Comparison of ENCODE assay signal across 16 mouse cellular contexts in genomic region chr15:12222564-12223302, GRCm38 (mm10). TPM values are rescaled to one million over a fixed set of nuclear protein-coding genes. Genes with fewer than 3 reads are reported as not detected.
A peak's percentile ranks its signal among the peaks of the same experiment; 100 is the strongest.
DNase-seq lines count a peak whose midpoint lies in the region; ATAC-seq lines count a peak whose summit lies in the region.
"Had no signal": no experiment of that assay in that cellular context is flagged by ENCODE, and none has a peak within 500 bp of the region (broad histone marks: within the 10 kb centered on the region; RNA-seq: fewer than 3 reads in every experiment).

No protein-coding gene starts in this region.

- H3K27me3 ChIP-seq in midbrain, embryonic 13.5 days: no peaks in the 10 kb centered on the region
- H3K27me3 ChIP-seq: megakaryocyte, embryonic 14.5 days had no signal

- no peak overlapping the region for H3K4me3 ChIP-seq in midbrain, embryonic 13.5 days (replicated peaks)
- H3K4me3 ChIP-seq: limb, embryonic 10.5 days had no signal

- no peak overlapping the region for H3K4me2 ChIP-seq in midbrain, embryonic 13.5 days (replicated peaks)

- peaks cover 39% of the 10 kb centered on the region for H3K4me1 ChIP-seq in midbrain, embryonic 13.5 days (replicated peaks)

- 14% methylated on average over 8 of the region's 8 CpGs for WGBS in midbrain, embryonic 13.5 days

- DNase-seq in heart, adult 11 months: peak; percentile 86
- no peak for DNase-seq in heart, adult 8-10 months (ENCODE audit: low spot score)
- DNase-seq in thymus, postnatal 14 days: peak; percentile 37
- DNase-seq in thymus, postnatal 36 days: no peak
- DNase-seq in urinary bladder, postnatal 4 days (ENCODE audit: low spot score in 2 of 2): no peak
- no peak for DNase-seq in kidney, adult 18-20 months
- no peak for DNase-seq in urinary bladder, postnatal 25 days (ENCODE audit: low spot score)
- DNase-seq: cerebellum, adult 8-10 months; gastrocnemius, postnatal 25 days; heart, postnatal 36 days; layer of hippocampus, adult 9-11 months; liver, postnatal 0 days had no signal

- H3K9ac ChIP-seq in midbrain, embryonic 13.5 days (replicated peaks): no peak overlapping the region
- H3K9ac ChIP-seq: liver, postnatal 0 days had no signal

- H3K36me3 ChIP-seq in midbrain, embryonic 13.5 days: no peaks in the 10 kb centered on the region
- H3K36me3 ChIP-seq: limb, embryonic 10.5 days had no signal

- peak; percentile 59; the same call in 1 of the 2 replicates for ATAC-seq in midbrain, embryonic 13.5 days
- ATAC-seq: liver, postnatal 0 days had no signal

- peak overlapping the region; percentile 5; the same call in 1 of the 2 replicates for H3K27ac ChIP-seq in midbrain, embryonic 13.5 days
- H3K27ac ChIP-seq: limb, embryonic 10.5 days had no signal

- H3K9me3 ChIP-seq in midbrain, embryonic 13.5 days: no peaks in the 10 kb centered on the region
- H3K9me3 ChIP-seq: G1E; limb, embryonic 10.5 days; megakaryocyte, embryonic 14.5 days had no signal

RNA-seq across cellular contexts. Expression of gene Mtmr12, which starts 17.9 kb away (rescaled TPM):
- 10 to 100 TPM in 2 of 4 experiments, 1 to 10 TPM in 2; 6.8 to 11.1 (median 9.0) TPM for total RNA-seq in heart, adult 8-10 months (2022)
- polyA plus RNA-seq in midbrain, embryonic 13.5 days (2015; fragmentation: Nextera tagmentation; extraction: Ambion mirVana): 9.3 and 9.7 TPM in 2 replicates

Comparison
In these comparisons a context has a peak if more than half of its experiments do, and no peak if none do; other contexts are left out.
1. DNase-seq: peak in heart, adult 11 months (single experiment) and thymus, postnatal 14 days (single experiment); none in heart, adult 8-10 months (single experiment), thymus, postnatal 36 days (0 of 2), urinary bladder, postnatal 4 days (0 of 2), kidney, adult 18-20 months (single experiment) and urinary bladder, postnatal 25 days (single experiment).